Mouse (Mus musculus): ENCODE measurements around the gene Pced1a. TPM values are rescaled to one million over a fixed set of nuclear protein-coding genes. Genes with fewer than 3 reads are reported as not detected.
A peak's percentile ranks its signal among the peaks of the same experiment; 100 is the strongest.

The Pced1a gene
- polyA plus RNA-seq, 1 experiment from 2014 or later, result 6.8 TPM

- no peak for TF ChIP-seq EP300 (IDR thresholded peaks at IDR 0.05)
- TF ChIP-seq CTCF (IDR thresholded peaks at IDR 0.05), result no peak
- H3K9me3 ChIP-seq (ENCODE audit: low read length), result no peaks in the 10 kb centered on the region
- no peak overlapping the region for H3K9ac ChIP-seq (replicated peaks; ENCODE audit: low read depth)
- H3K27ac ChIP-seq (ENCODE audit: low read length), result no peak overlapping the region
- 45% methylated on average over 2 of the region's 2 CpGs for WGBS
- H3K36me3 ChIP-seq (ENCODE audit: insufficient read depth, low read length), result no peaks in the 10 kb centered on the region; the same call in 1 of the 2 replicates
- no peaks in the 10 kb centered on the region for H3K27me3 ChIP-seq (replicated peaks; ENCODE audit: insufficient read depth, low read length)
- no peak overlapping the region for H3K4me3 ChIP-seq (ENCODE audit: low read depth, low read length)
- no peak overlapping the region for H3K4me2 ChIP-seq (replicated peaks; ENCODE audit: low read depth, low read length)
- DNase-seq (ENCODE audit: low spot score), result no peak
- peaks cover 5% of the 10 kb centered on the region; the same call in 1 of the 2 replicates for H3K4me1 ChIP-seq (ENCODE audit: insufficient read depth, low read depth, low read length)
- ATAC-seq, result no peak
Observed at GRCm38 (mm10) chr2:130429851-130430250, 5.3 kb upstream of the Pced1a start.

GRCm38 (mm10) chr2:130425112-130425511 lies 611 bp upstream of the Pced1a start:
- no peak overlapping the region for H3K27ac ChIP-seq (ENCODE audit: low read length)
- H3K27me3 ChIP-seq (replicated peaks; ENCODE audit: insufficient read depth, low read length), result no peaks in the 10 kb centered on the region
- H3K4me1 ChIP-seq (ENCODE audit: insufficient read depth, low read depth, low read length), result peaks cover 16% of the 10 kb centered on the region
- H3K4me3 ChIP-seq (ENCODE audit: low read depth, low read length), result peak overlapping the region; percentile 64
- H3K9ac ChIP-seq (replicated peaks; ENCODE audit: low read depth), result peak overlapping the region; percentile 67; the same call in 1 of the 2 replicates
- peak overlapping the region; percentile 90 for H3K4me2 ChIP-seq (replicated peaks; ENCODE audit: low read depth, low read length)
- H3K9me3 ChIP-seq (ENCODE audit: low read length), result no peaks in the 10 kb centered on the region
- TF ChIP-seq CTCF (IDR thresholded peaks at IDR 0.05) (peak; percentile 42), EP300 (IDR thresholded peaks at IDR 0.05) (no peak)
- no peaks in the 10 kb centered on the region for H3K36me3 ChIP-seq (ENCODE audit: insufficient read depth, low read length)
- 23% methylated on average over 5 of the region's 5 CpGs for WGBS
- no peak for ATAC-seq
- peak; percentile 19 for DNase-seq (ENCODE audit: low spot score)

DNA sequence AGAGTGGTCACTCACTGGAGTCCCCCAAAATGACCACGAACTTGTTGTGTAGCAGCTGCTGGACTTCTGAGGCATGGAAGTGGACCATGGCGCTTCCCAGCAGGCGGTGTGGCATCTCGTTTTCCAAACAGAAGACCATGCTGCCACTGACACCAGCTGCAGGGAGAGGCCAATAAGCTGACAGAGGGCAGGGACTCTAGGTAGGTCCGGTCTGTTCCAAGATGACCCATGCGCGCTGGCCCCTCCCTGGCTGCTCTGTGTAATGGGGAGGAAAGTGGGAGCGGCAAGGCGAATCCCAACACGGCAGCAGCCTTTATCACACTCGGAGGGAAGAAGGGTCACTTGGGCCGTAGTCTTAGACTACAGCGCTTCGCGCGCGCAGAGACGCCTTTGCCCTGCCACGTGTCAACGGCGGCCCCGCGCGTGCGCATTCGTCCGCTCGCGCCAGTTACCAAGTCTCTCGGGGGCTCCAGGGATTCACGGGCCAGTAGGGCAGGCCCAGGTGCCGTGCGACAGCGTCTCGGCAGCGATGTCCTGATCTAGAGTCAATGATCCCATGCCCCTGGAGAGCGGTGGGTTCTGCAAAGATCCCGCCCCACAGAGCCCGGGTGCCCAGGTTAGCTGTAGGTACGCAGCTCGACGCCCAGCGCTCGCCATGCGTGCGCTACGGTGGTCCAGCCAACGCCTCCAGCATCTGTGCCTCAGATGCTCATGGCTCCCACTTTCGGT lies 940 bp downstream of the Pced1a start:
- TF ChIP-seq CTCF (IDR thresholded peaks at IDR 0.05) (no peak), EP300 (IDR thresholded peaks at IDR 0.05) (no peak)
- DNase-seq (ENCODE audit: low spot score) (peak; percentile 76), ATAC-seq (peak; percentile 68)
- Histone ChIP-seq H3K9ac (replicated peaks; ENCODE audit: low read depth) (peak overlapping the region; percentile 67), H3K9me3 (ENCODE audit: low read length) (no peaks in the 10 kb centered on the region), H3K4me3 (ENCODE audit: low read depth, low read length) (peak overlapping the region; percentile 64), H3K4me2 (replicated peaks; ENCODE audit: low read depth, low read length) (peak overlapping the region; percentile 90), H3K4me1 (ENCODE audit: insufficient read depth, low read depth, low read length) (peaks cover 16% of the 10 kb centered on the region), H3K27ac (ENCODE audit: low read length) (peak overlapping the region; percentile 82), H3K36me3 (ENCODE audit: insufficient read depth, low read length) (no peaks in the 10 kb centered on the region), H3K27me3 (replicated peaks; ENCODE audit: insufficient read depth, low read length) (no peaks in the 10 kb centered on the region)
- WGBS, result 13% methylated on average over 49 of the region's 49 CpGs

GRCm38 (mm10) chr2:130421781-130422620 lies 2.5 kb downstream of the Pced1a start:
- TF ChIP-seq CTCF (IDR thresholded peaks at IDR 0.05) (no peak), EP300 (IDR thresholded peaks at IDR 0.05) (no peak)
- 92% methylated on average over 26 of the region's 26 CpGs for WGBS

DNA sequence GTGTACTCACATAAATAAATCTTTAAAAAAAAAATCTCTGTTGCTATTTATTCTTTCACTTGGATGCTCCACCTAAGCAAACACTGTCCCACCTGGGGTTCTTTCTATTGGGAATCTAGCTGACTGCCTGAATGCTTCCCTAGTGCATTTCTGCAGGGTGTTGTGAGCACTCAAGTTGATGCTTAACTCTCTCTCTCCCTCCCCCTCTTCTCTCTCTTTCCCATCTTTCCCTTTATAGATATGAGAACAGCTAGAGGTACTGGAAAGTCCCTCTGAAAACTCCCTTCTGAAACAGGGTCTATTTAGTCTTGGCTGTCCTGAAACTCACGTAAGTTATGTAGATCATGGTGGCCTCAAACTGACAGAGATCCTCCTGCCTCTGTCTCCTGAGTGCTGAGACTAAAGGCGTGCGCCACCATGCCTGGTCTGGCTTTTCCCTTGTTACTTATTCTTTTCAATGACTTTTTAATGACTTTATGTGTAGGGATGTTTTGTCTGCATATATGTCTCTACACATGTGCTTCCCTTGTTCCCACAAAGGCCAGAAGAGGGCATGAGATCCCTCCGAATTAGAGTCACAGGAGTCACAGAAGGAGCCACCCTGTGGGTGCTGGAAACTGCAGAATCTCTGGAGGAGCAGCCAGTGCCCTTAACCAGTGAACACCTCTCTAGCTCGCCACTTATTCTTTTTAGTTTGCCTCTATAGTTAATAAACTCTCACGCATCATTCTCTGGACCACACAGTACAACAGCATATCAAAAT lies 10.2 kb downstream of the Pced1a start:
- Histone ChIP-seq H3K27me3 (replicated peaks; ENCODE audit: insufficient read depth, low read length) (no peaks in the 10 kb centered on the region), H3K36me3 (ENCODE audit: insufficient read depth, low read length) (no peaks in the 10 kb centered on the region), H3K4me1 (ENCODE audit: insufficient read depth, low read depth, low read length) (no peaks in the 10 kb centered on the region), H3K9me3 (ENCODE audit: low read length) (no peaks in the 10 kb centered on the region), H3K4me3 (ENCODE audit: low read depth, low read length) (no peak overlapping the region), H3K9ac (replicated peaks; ENCODE audit: low read depth) (no peak overlapping the region), H3K4me2 (replicated peaks; ENCODE audit: low read depth, low read length) (no peak overlapping the region), H3K27ac (ENCODE audit: low read length) (no peak overlapping the region)
- no peak for TF ChIP-seq EP300 (IDR thresholded peaks at IDR 0.05)
- TF ChIP-seq CTCF (IDR thresholded peaks at IDR 0.05), result peak; percentile 44
- ATAC-seq, result no peak
- DNase-seq (ENCODE audit: low spot score), result no peak
- 69% methylated on average over 6 of the region's 6 CpGs for WGBS

More at GRCm38 (mm10) chr2:130421781-130422620, 2.5 kb downstream of the Pced1a start:
- ATAC-seq, result no peak
- no peak overlapping the region for H3K4me2 ChIP-seq (replicated peaks; ENCODE audit: low read depth, low read length)
- no peak overlapping the region for H3K9ac ChIP-seq (replicated peaks; ENCODE audit: low read depth)
- no peak for DNase-seq (ENCODE audit: low spot score)
- no peak overlapping the region for H3K27ac ChIP-seq (ENCODE audit: low read length)
- no peaks in the 10 kb centered on the region for H3K9me3 ChIP-seq (ENCODE audit: low read length)
- H3K36me3 ChIP-seq (ENCODE audit: insufficient read depth, low read length), result no peaks in the 10 kb centered on the region
- no peak overlapping the region for H3K4me3 ChIP-seq (ENCODE audit: low read depth, low read length)
- H3K4me1 ChIP-seq (ENCODE audit: insufficient read depth, low read depth, low read length), result peaks cover 16% of the 10 kb centered on the region
- H3K27me3 ChIP-seq (replicated peaks; ENCODE audit: insufficient read depth, low read length), result no peaks in the 10 kb centered on the region

GRCm38 (mm10) chr2:130412775-130413174 lies 11.7 kb downstream of the Pced1a start:
- Histone ChIP-seq H3K4me3 (ENCODE audit: low read depth, low read length) (no peak overlapping the region), H3K9ac (replicated peaks; ENCODE audit: low read depth) (no peak overlapping the region), H3K36me3 (ENCODE audit: insufficient read depth, low read length) (no peaks in the 10 kb centered on the region), H3K4me1 (ENCODE audit: insufficient read depth, low read depth, low read length) (no peaks in the 10 kb centered on the region), H3K9me3 (ENCODE audit: low read length) (no peaks in the 10 kb centered on the region), H3K27ac (ENCODE audit: low read length) (no peak overlapping the region), H3K27me3 (replicated peaks; ENCODE audit: insufficient read depth, low read length) (no peaks in the 10 kb centered on the region), H3K4me2 (replicated peaks; ENCODE audit: low read depth, low read length) (no peak overlapping the region)
- TF ChIP-seq CTCF (IDR thresholded peaks at IDR 0.05), result no peak
- TF ChIP-seq EP300 (IDR thresholded peaks at IDR 0.05), result no peak
- WGBS, result 59% methylated on average over 3 of the region's 3 CpGs
- ATAC-seq (no peak), DNase-seq (ENCODE audit: low spot score) (no peak)

All from lung, postnatal 0 days (tissue).